Mouse (Mus musculus) cerebellum, adult 18-20 months (tissue): ENCODE results near the gene Ndufa8.

Experiments
- DNase-seq, 2 experiments: peaks; one replicate each; pipeline ENCODE4 v3.0.0; 2021

Ndufa8 gene

GRCm38 (mm10) chr2:36040872-36041271 lies 8.3 kb downstream of the Ndufa8 start:
- no peak for DNase-seq

GRCm38 (mm10) chr2:36039297-36039985 lies 9.8 kb downstream of the Ndufa8 start:
- DNase-seq = no peak

- DNase-seq = no peak
These were observed 13.7 kb downstream of the Ndufa8 start for GRCm38 (mm10) chr2:36035413-36036081.

- no peak for DNase-seq
These were observed 14.3 kb downstream of the Ndufa8 start for GRCm38 (mm10) chr2:36034898-36035297.

- DNase-seq = no peak
These were observed 15.2 kb downstream of the Ndufa8 start for GRCm38 (mm10) chr2:36033966-36034365.

- DNase-seq = no peak
These were observed 16.3 kb downstream of the Ndufa8 start for GRCm38 (mm10) chr2:36032884-36033283.

- DNase-seq = no peak
These were observed 25.9 kb downstream of the Ndufa8 start for GRCm38 (mm10) chr2:36023291-36023690.

- DNase-seq = peak; percentile 59 to 66
These were observed 27.6 kb downstream of the Ndufa8 start for GRCm38 (mm10) chr2:36021385-36022159.

GRCm38 (mm10) chr2:36013010-36013409 lies 36.2 kb downstream of the Ndufa8 start:
- DNase-seq = no peak

GRCm38 (mm10) chr2:36011331-36011825 lies 37.8 kb downstream of the Ndufa8 start:
- no peak for DNase-seq

- no peak for DNase-seq
These were observed 38.6 kb downstream of the Ndufa8 start for GRCm38 (mm10) chr2:36010579-36010978.

GRCm38 (mm10) chr2:36009386-36009785 lies 39.8 kb downstream of the Ndufa8 start:
- peak; percentile 48 to 56 for DNase-seq

GRCm38 (mm10) chr2:36008071-36008470 lies 41.1 kb downstream of the Ndufa8 start:
- peak; percentile 35 to 53 for DNase-seq

GRCm38 (mm10) chr2:36002188-36002587 lies 47.0 kb downstream of the Ndufa8 start:
- DNase-seq = no peak

GRCm38 (mm10) chr2:36000390-36000789 lies 48.8 kb downstream of the Ndufa8 start:
- DNase-seq = no peak

- DNase-seq = no peak
These were observed 50.0 kb downstream of the Ndufa8 start for GRCm38 (mm10) chr2:35999212-35999611.

GRCm38 (mm10) chr2:35998416-35998815 lies 50.8 kb downstream of the Ndufa8 start:
- DNase-seq = no peak

- DNase-seq = no peak
These were observed 52.5 kb downstream of the Ndufa8 start for GRCm38 (mm10) chr2:35996753-35997152.

GRCm38 (mm10) chr2:35994303-35994702 lies 54.9 kb downstream of the Ndufa8 start:
- DNase-seq = no peak

- no peak for DNase-seq
These were observed 55.7 kb downstream of the Ndufa8 start for GRCm38 (mm10) chr2:35993481-35993880.

GRCm38 (mm10) chr2:35992259-35992658 lies 56.9 kb downstream of the Ndufa8 start:
- no peak for DNase-seq
